Mouse (Mus musculus): ENCODE measurements at regions not wholly inside any gene's neighbourhood (a gene's known extent, or its start where the extent isn't known, plus 50 kb on each side); places are given as distances from the start of the nearest gene placed in this dataset.

DNA sequence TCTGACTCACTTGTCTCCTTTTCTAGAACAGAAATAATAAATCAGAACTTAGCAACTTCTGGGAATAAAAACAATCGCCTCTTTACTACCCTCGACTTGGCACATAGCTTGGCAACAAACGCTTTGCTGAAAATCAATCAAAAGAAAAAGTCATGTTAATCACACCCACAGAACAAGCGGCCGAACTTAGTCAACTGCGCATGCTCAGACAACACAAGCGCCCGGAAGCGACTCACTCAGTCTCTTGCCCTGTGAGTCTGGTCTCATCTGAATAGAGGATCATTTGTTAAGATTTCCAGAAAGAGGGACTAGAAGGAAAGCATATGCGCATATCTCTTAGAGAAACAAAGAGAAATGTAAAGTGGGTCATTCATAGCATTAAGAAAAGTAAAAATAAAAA, 375.8 kb downstream of the Gpd2 start:
- DNase-seq: no peak

GRCm38 (mm10) chr2:57614587-57614991, 377.2 kb downstream of the Gpd2 start:
- DNase-seq: no peak

GRCm38 (mm10) chr2:57616525-57617225, 379.2 kb downstream of the Gpd2 start:
- peak; percentile 4 for DNase-seq

DNA sequence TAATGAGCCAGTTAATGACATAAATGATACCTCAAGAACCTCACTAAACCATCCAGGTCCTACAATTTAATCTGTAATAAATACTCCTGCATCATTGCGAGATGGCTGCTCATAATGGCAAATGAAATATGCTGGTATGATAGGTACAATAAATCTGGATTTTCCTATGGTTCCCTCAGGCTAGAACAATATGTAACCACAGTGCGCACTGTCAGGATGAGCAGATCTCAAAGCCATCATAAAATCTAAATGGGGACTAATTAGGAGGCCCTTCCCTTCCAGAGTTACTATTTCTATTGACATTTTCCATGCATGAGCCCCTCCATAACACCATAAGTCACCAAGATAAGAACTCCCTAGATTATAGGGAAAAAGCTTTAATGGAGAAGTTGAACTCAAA, 379.8 kb downstream of the Gpd2 start:
- no peak for DNase-seq

- DNase-seq: no peak
These were observed 353.6 kb upstream of the Galnt5 start for GRCm38 (mm10) chr2:57644117-57644516.

GRCm38 (mm10) chr2:57644541-57644940, 353.1 kb upstream of the Galnt5 start:
- DNase-seq: no peak

DNA sequence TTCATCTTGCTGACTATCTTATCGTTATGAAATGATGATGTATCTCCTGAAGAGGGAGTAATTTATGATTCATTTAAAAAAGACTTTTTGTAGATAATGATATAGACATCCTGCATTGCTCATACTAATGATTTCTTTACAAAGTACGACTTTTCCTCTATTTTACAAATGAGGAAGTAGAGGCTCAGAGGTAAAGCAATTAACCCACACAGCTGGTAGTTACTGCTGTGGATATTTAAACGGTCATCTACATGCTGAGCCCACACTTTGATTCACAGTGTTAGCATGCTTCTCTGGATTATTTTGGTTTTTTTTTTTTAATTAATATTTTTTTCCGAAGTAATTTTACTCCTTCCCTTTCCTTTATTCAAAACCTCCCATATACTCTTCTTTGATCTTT, 348.7 kb upstream of the Galnt5 start:
- no peak for DNase-seq

DNA sequence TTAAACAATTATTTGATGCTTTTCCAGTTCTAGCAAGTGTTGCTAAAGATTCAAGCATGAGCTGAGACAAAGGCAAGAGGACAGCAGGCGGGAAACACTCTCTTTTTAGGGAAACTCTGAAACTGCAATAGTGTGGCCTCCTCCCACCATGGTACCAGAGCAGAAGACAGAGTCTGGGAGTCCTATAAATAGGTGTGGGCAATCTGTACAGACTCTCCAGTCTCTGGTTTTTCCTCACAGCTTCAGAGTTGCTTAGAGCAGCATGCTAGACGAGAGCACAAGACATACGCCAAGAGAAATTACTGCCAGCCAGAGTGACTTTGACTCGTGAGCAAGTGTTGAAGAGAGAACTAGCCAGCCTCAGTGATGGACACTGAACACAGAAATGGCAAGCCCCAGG, 340.3 kb upstream of the Galnt5 start:
- no peak for DNase-seq

DNA sequence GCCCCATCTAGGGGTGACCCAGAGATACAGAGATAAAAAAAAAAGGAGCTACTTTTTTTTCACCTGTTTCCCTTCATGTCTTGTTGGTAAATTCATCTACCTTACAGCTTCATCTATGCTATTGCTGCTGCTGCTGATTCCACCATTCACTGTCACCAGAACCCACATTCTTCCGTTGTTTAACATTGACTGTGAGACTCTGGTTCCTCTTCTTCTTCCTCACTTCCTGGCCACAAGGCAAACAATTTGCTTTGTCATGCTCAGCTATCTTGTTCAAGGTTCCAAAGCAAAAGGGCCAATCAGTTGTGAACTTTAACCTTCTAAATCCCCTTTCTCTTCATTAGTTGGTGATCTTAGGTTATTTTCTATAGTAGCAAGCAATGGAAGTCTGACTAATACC, 335.8 kb upstream of the Galnt5 start:
- DNase-seq: no peak

- no peak for DNase-seq
These were observed 325.6 kb upstream of the Galnt5 start for GRCm38 (mm10) chr2:57672007-57672643.

DNA sequence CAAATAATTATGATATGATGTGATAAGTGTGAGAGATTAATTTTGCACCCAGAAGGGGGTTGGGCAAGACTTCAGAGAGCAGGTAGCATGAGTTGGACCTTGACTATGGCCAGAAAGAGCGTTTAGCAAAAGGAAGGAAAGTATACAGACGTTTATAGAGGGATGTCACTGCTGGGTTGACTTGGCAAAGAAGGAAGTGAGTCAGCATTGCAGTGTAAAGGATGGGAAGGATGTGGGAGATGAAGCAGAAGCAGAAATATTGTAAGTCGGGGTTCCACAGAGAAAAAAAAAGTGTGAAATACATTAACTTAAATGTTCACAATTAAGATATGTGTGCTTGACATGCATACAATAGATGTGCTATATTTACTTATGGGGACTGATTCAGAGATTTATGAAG, 307.8 kb upstream of the Galnt5 start:
- no peak for DNase-seq

- no peak for DNase-seq
These were observed 300.5 kb upstream of the Galnt5 start for GRCm38 (mm10) chr2:57696992-57697772.

DNA sequence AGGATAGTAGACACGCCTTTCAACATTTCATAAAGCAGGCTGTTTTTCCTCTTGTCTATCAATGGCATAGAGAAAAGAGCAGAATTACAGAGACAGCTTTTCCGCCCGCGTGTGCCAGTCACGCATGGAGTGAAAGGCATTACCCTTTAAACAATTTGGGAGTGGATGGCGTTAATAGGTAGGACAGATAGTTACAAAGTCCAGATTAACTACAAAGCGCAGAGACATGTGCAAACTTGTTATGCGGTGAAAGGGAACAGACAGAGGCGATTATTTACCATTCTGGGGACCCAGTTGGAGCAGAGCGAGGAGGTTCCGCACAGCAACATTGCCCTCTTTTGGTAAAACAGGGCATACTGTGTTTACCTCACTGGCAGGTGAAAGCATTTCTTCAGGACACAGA, 299.0 kb upstream of the Galnt5 start:
- DNase-seq: peak; percentile 11

GRCm38 (mm10) chr2:57699226-57699625, 298.5 kb upstream of the Galnt5 start:
- DNase-seq: no peak

- no peak for DNase-seq
These were observed 280.8 kb upstream of the Galnt5 start for GRCm38 (mm10) chr2:57716754-57717510.

Data from kidney, adult 9 months (tissue).